Mouse (Mus musculus): ENCODE measurements around the gene Rbm20.
"Not testable (repeated sequence)": the region's sequence is repeated elsewhere in the genome, so short reads cannot be mapped to it uniquely, and the experiment has no call there.

The Rbm20 gene

GRCm38 (mm10) chr19:53649802-53650201, 27.3 kb upstream of the Rbm20 start:
- Histone ChIP-seq H3K4me1 (replicated peaks; ENCODE audit: low read depth, low read length) (peaks cover 61% of the 10 kb centered on the region), H3K4me3 (replicated peaks; ENCODE audit: low read length) (peak overlapping the region; percentile 20; the same call in 1 of the 2 replicates), H3K27me3 (ENCODE audit: insufficient read depth, low read length) (no peaks in the 10 kb centered on the region), H3K36me3 (ENCODE audit: insufficient read depth, low read length) (peaks cover 49% of the 10 kb centered on the region), H3K9me3 (ENCODE audit: low read length) (no peaks in the 10 kb centered on the region)
- TF ChIP-seq NANOG (IDR thresholded peaks at IDR 0.05; ENCODE audit: borderline replicate concordance, low read length) (no peak), POU5F1 (IDR thresholded peaks at IDR 0.05; ENCODE audit: borderline replicate concordance, low read length) (no peak), CTCF (conservative IDR thresholded peaks at IDR 0.05; ENCODE audit: low read length) (no peak)

- Histone ChIP-seq H3K4me1 (replicated peaks; ENCODE audit: low read depth, low read length) (peaks cover 54% of the 10 kb centered on the region), H3K36me3 (ENCODE audit: insufficient read depth, low read length) (peaks cover 39% of the 10 kb centered on the region), H3K4me3 (replicated peaks; ENCODE audit: low read length) (no peak overlapping the region), H3K27me3 (ENCODE audit: insufficient read depth, low read length) (no peaks in the 10 kb centered on the region), H3K9me3 (ENCODE audit: low read length) (no peaks in the 10 kb centered on the region)
- no peak for TF ChIP-seq CTCF (conservative IDR thresholded peaks at IDR 0.05; ENCODE audit: low read length)
- no peak for TF ChIP-seq POU5F1 (IDR thresholded peaks at IDR 0.05; ENCODE audit: borderline replicate concordance, low read length)
- TF ChIP-seq NANOG (IDR thresholded peaks at IDR 0.05; ENCODE audit: borderline replicate concordance, low read length), result no peak
Measured at GRCm38 (mm10) chr19:53650921-53651320, 26.2 kb upstream of the Rbm20 start.

- no peak for TF ChIP-seq NANOG (IDR thresholded peaks at IDR 0.05; ENCODE audit: borderline replicate concordance, low read length)
- no peak for TF ChIP-seq CTCF (conservative IDR thresholded peaks at IDR 0.05; ENCODE audit: low read length)
- TF ChIP-seq POU5F1 (IDR thresholded peaks at IDR 0.05; ENCODE audit: borderline replicate concordance, low read length), result no peak
- no peaks in the 10 kb centered on the region for H3K27me3 ChIP-seq (ENCODE audit: insufficient read depth, low read length)
- no peaks in the 10 kb centered on the region for H3K9me3 ChIP-seq (ENCODE audit: low read length)
- no peak overlapping the region for H3K4me3 ChIP-seq (replicated peaks; ENCODE audit: low read length)
- peaks cover 25% of the 10 kb centered on the region for H3K36me3 ChIP-seq (ENCODE audit: insufficient read depth, low read length)
- H3K4me1 ChIP-seq (replicated peaks; ENCODE audit: low read depth, low read length), result peaks cover 47% of the 10 kb centered on the region
Measured at GRCm38 (mm10) chr19:53652267-53652666, 24.8 kb upstream of the Rbm20 start.

- TF ChIP-seq CTCF (conservative IDR thresholded peaks at IDR 0.05; ENCODE audit: low read length) (no peak), POU5F1 (IDR thresholded peaks at IDR 0.05; ENCODE audit: borderline replicate concordance, low read length) (no peak), NANOG (IDR thresholded peaks at IDR 0.05; ENCODE audit: borderline replicate concordance, low read length) (no peak)
- Histone ChIP-seq H3K9me3 (ENCODE audit: low read length) (no peaks in the 10 kb centered on the region), H3K4me1 (replicated peaks; ENCODE audit: low read depth, low read length) (peaks cover 47% of the 10 kb centered on the region), H3K4me3 (replicated peaks; ENCODE audit: low read length) (peak overlapping the region; percentile 57), H3K36me3 (ENCODE audit: insufficient read depth, low read length) (peaks cover 17% of the 10 kb centered on the region; the same call in 1 of the 2 replicates), H3K27me3 (ENCODE audit: insufficient read depth, low read length) (peaks cover 11% of the 10 kb centered on the region; the same call in 1 of the 2 replicates)
Measured at GRCm38 (mm10) chr19:53653624-53654467, 23.3 kb upstream of the Rbm20 start.

GRCm38 (mm10) chr19:53656443-53656842, 20.7 kb upstream of the Rbm20 start:
- not testable (repeated sequence) for H3K36me3 ChIP-seq (ENCODE audit: insufficient read depth, low read length); H3K9me3 ChIP-seq (ENCODE audit: low read length); H3K4me3 ChIP-seq (replicated peaks; ENCODE audit: low read length)
- H3K4me1 ChIP-seq (replicated peaks; ENCODE audit: low read depth, low read length), result peaks cover 23% of the 10 kb centered on the region
- peaks cover 13% of the 10 kb centered on the region; the same call in 1 of the 2 replicates for H3K27me3 ChIP-seq (ENCODE audit: insufficient read depth, low read length)

- H3K9me3 ChIP-seq (ENCODE audit: low read length), result no peaks in the 10 kb centered on the region
- TF ChIP-seq POU5F1 (IDR thresholded peaks at IDR 0.05; ENCODE audit: borderline replicate concordance, low read length), result no peak
- no peak for TF ChIP-seq NANOG (IDR thresholded peaks at IDR 0.05; ENCODE audit: borderline replicate concordance, low read length)
- no peak for TF ChIP-seq CTCF (conservative IDR thresholded peaks at IDR 0.05; ENCODE audit: low read length)
Measured at GRCm38 (mm10) chr19:53657437-53657836, 19.7 kb upstream of the Rbm20 start.

GRCm38 (mm10) chr19:53660722-53661420, 16.2 kb upstream of the Rbm20 start:
- Histone ChIP-seq H3K36me3 (ENCODE audit: insufficient read depth, low read length) (no peaks in the 10 kb centered on the region), H3K4me1 (replicated peaks; ENCODE audit: low read depth, low read length) (peaks cover 12% of the 10 kb centered on the region), H3K9me3 (ENCODE audit: low read length) (no peaks in the 10 kb centered on the region), H3K4me3 (replicated peaks; ENCODE audit: low read length) (no peak overlapping the region), H3K27me3 (ENCODE audit: insufficient read depth, low read length) (peaks cover 13% of the 10 kb centered on the region; the same call in 1 of the 2 replicates)
- TF ChIP-seq POU5F1 (IDR thresholded peaks at IDR 0.05; ENCODE audit: borderline replicate concordance, low read length) (no peak), CTCF (conservative IDR thresholded peaks at IDR 0.05; ENCODE audit: low read length) (no peak), NANOG (IDR thresholded peaks at IDR 0.05; ENCODE audit: borderline replicate concordance, low read length) (no peak)

More at GRCm38 (mm10) chr19:53657437-53657836, 19.7 kb upstream of the Rbm20 start:
- no peak overlapping the region for H3K4me3 ChIP-seq (replicated peaks; ENCODE audit: low read length)
- peaks cover 13% of the 10 kb centered on the region; the same call in 1 of the 2 replicates for H3K27me3 ChIP-seq (ENCODE audit: insufficient read depth, low read length)
- H3K36me3 ChIP-seq (ENCODE audit: insufficient read depth, low read length), result no peaks in the 10 kb centered on the region
- peaks cover 25% of the 10 kb centered on the region for H3K4me1 ChIP-seq (replicated peaks; ENCODE audit: low read depth, low read length)

- no peaks in the 10 kb centered on the region for H3K36me3 ChIP-seq (ENCODE audit: insufficient read depth, low read length)
- peaks cover 12% of the 10 kb centered on the region for H3K4me1 ChIP-seq (replicated peaks; ENCODE audit: low read depth, low read length)
- peaks cover 13% of the 10 kb centered on the region; the same call in 1 of the 2 replicates for H3K27me3 ChIP-seq (ENCODE audit: insufficient read depth, low read length)
- H3K4me3 ChIP-seq (replicated peaks; ENCODE audit: low read length), result no peak overlapping the region
- TF ChIP-seq NANOG (IDR thresholded peaks at IDR 0.05; ENCODE audit: borderline replicate concordance, low read length), result no peak
- TF ChIP-seq CTCF (conservative IDR thresholded peaks at IDR 0.05; ENCODE audit: low read length), result no peak
- no peak for TF ChIP-seq POU5F1 (IDR thresholded peaks at IDR 0.05; ENCODE audit: borderline replicate concordance, low read length)
- no peaks in the 10 kb centered on the region for H3K9me3 ChIP-seq (ENCODE audit: low read length)
Measured at GRCm38 (mm10) chr19:53661938-53662722, 15.0 kb upstream of the Rbm20 start.
